Mouse (Mus musculus): ENCODE measurements around the gene Adamts13. TPM values are rescaled to one million over a fixed set of nuclear protein-coding genes. Genes with fewer than 3 reads are reported as not detected.

Gene Adamts13
- polyA plus RNA-seq, 1 experiment from 2014 or later, result 0.20 TPM

DNA sequence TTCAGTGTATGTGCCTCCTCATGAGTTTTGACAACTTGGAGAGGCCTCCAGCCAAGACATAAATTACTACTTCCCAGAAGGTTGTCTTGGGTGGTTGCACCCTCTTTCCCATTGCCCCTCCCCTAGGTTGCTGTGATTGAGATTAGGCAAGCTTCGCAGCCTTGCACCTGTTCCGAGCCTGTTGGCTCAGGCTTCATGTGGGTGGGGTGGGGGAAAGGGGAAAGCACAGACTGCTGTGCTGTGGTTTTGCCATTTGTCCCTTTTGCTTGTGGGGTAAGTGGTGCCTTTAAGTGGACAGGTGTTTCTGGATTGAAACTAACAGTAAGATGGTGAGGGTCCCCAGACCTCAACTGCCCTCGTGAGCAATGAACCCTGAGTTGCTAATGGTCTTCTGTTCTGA lies 62.8 kb downstream of the Adamts13 start:
- no peak overlapping the region for H3K27ac ChIP-seq (ENCODE audit: low read depth, low read length)
- TF ChIP-seq CTCF (IDR thresholded peaks at IDR 0.05; ENCODE audit: low read depth), result no peak
- no peaks in the 10 kb centered on the region for H3K27me3 ChIP-seq (replicated peaks; ENCODE audit: control insufficient read depth, insufficient read depth, low read length)
- no peak overlapping the region for H3K9ac ChIP-seq (ENCODE audit: low read depth, low read length)
- 42% methylated on average over 3 of the region's 3 CpGs for WGBS
- H3K4me1 ChIP-seq (replicated peaks; ENCODE audit: control insufficient read depth, insufficient read depth, low read length), result no peaks in the 10 kb centered on the region
- H3K36me3 ChIP-seq (ENCODE audit: control insufficient read depth, insufficient read depth), result no peaks in the 10 kb centered on the region
- no peak for ATAC-seq
- no peak overlapping the region for H3K4me2 ChIP-seq (replicated peaks; ENCODE audit: low read depth)
- H3K9me3 ChIP-seq (ENCODE audit: control insufficient read depth), result no peaks in the 10 kb centered on the region
- H3K4me3 ChIP-seq (ENCODE audit: low read depth, low read length), result no peak overlapping the region

DNA sequence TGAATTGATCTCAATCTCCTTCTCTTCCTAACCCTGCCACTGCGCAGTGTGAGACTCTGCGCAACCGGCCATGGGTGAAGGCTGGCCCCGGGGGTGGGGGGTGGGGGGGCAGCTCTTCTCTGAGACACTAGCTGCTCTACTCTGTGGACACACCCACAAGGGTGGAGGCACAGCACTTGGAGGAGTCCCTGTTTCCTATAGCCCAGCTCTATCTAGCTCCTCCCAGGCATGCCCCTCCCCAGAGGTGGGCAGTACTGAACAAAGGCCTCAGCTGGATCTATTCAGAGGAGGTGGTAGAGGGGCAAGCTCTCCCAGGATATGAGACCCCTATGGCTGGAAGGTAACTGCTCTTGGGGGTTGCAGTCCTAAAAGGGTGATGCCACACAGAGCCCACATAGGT lies 63.8 kb downstream of the Adamts13 start:
- WGBS, result 63% methylated on average over 4 of the region's 4 CpGs
- TF ChIP-seq CTCF (IDR thresholded peaks at IDR 0.05; ENCODE audit: low read depth), result no peak
- H3K27me3 ChIP-seq (replicated peaks; ENCODE audit: control insufficient read depth, insufficient read depth, low read length), result no peaks in the 10 kb centered on the region
- no peak for ATAC-seq
- no peak overlapping the region for H3K27ac ChIP-seq (ENCODE audit: low read depth, low read length)
- H3K4me2 ChIP-seq (replicated peaks; ENCODE audit: low read depth), result no peak overlapping the region
- H3K9ac ChIP-seq (ENCODE audit: low read depth, low read length), result no peak overlapping the region
- H3K9me3 ChIP-seq (ENCODE audit: control insufficient read depth), result no peaks in the 10 kb centered on the region
- no peaks in the 10 kb centered on the region for H3K36me3 ChIP-seq (ENCODE audit: control insufficient read depth, insufficient read depth)
- no peaks in the 10 kb centered on the region for H3K4me1 ChIP-seq (replicated peaks; ENCODE audit: control insufficient read depth, insufficient read depth, low read length)
- H3K4me3 ChIP-seq (ENCODE audit: low read depth, low read length), result no peak overlapping the region

DNA sequence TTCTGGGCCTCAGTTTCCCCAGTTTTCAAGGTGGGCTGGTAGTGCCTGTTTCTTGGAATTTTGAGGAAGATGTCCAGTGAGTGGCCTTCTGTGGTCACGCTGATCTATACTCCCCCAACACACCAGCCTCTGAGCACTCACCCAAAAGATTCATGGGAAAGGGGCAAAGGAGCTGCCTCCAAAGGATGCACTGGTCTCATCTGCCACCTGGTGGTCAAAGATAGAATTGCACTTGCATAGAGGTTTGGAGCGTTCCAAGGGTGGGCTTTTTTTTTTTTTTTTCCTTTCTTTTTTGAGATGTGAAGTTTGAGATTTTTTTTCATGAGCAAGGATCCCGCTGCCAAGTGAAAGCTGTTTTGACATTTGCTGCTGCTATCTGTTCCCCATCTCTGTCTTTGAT lies 65.4 kb downstream of the Adamts13 start:
- no peak for ATAC-seq

DNA sequence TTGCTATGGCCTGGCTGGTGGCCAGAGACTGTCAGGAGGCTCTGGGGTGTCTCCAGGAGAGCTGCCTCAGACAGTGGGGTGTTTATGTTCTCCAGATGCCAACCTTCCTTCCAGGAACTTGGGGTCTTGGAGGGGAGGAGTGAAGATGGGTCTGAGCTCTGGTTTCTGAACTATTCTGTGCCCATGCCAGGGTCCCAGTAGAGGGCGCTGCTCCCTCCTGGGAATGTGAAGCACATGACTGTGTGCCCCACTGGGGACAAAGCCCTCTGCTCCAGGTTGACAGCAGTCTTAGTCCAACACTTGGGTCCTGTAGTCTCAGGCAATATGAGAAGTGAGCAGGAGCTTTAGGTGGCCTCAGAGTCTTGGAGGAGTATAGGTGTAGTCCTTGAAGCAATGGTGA lies 66.1 kb downstream of the Adamts13 start:
- Histone ChIP-seq H3K27me3 (replicated peaks; ENCODE audit: control insufficient read depth, insufficient read depth, low read length) (no peaks in the 10 kb centered on the region), H3K9ac (ENCODE audit: low read depth, low read length) (no peak overlapping the region), H3K36me3 (ENCODE audit: control insufficient read depth, insufficient read depth) (no peaks in the 10 kb centered on the region), H3K27ac (ENCODE audit: low read depth, low read length) (no peak overlapping the region), H3K9me3 (ENCODE audit: control insufficient read depth) (no peaks in the 10 kb centered on the region), H3K4me2 (replicated peaks; ENCODE audit: low read depth) (no peak overlapping the region), H3K4me1 (replicated peaks; ENCODE audit: control insufficient read depth, insufficient read depth, low read length) (no peaks in the 10 kb centered on the region), H3K4me3 (ENCODE audit: low read depth, low read length) (no peak overlapping the region)
- 0% methylated on average over 1 of the region's 1 CpGs for WGBS
- TF ChIP-seq CTCF (IDR thresholded peaks at IDR 0.05; ENCODE audit: low read depth), result peak; percentile 61
- no peak for ATAC-seq

More for the DNA sequence above, 65.4 kb downstream of the Adamts13 start:
- Histone ChIP-seq H3K9me3 (ENCODE audit: control insufficient read depth) (no peaks in the 10 kb centered on the region), H3K4me3 (ENCODE audit: low read depth, low read length) (no peak overlapping the region), H3K27ac (ENCODE audit: low read depth, low read length) (no peak overlapping the region), H3K9ac (ENCODE audit: low read depth, low read length) (no peak overlapping the region), H3K4me2 (replicated peaks; ENCODE audit: low read depth) (no peak overlapping the region), H3K4me1 (replicated peaks; ENCODE audit: control insufficient read depth, insufficient read depth, low read length) (no peaks in the 10 kb centered on the region), H3K27me3 (replicated peaks; ENCODE audit: control insufficient read depth, insufficient read depth, low read length) (no peaks in the 10 kb centered on the region), H3K36me3 (ENCODE audit: control insufficient read depth, insufficient read depth) (no peaks in the 10 kb centered on the region)
- WGBS, result 3% methylated on average over 3 of the region's 3 CpGs
- TF ChIP-seq CTCF (IDR thresholded peaks at IDR 0.05; ENCODE audit: low read depth), result peak; percentile 94

DNA sequence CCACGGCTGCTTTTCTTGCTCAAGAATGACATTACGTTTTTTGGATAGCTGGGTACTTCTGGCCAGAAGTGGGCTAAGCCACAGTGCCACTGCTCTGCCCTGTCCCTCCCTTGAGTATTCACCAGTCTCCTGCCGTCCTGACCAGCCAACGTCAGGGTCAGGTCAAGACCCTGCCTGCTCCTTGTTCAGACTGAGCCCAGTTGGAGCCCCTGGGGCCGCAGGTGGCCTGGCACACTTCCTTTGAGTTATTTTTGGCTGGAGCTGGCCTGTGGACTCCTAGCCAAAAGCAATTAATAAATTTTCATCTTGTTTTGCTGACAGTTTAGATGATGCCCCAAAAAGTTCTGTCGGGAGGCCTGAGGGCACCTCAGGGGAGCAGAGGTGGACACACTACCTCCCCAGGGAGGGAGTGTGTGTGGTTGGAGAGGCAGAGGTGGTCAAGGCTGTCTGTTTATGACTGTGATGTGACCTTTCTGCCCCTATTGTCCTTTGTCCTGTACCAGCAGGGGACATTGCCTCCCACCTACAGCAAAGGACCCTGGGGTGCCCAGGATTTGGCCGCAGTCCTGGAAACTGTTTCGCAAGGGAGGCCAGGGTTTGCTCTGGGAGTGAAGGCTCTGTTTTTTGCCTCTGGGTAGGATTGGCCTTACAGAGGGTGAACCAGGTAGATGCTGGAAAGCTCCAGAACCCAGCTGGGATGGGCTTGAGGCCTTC lies 69.1 kb downstream of the Adamts13 start:
- Histone ChIP-seq H3K4me2 (replicated peaks; ENCODE audit: low read depth) (no peak overlapping the region), H3K36me3 (ENCODE audit: control insufficient read depth, insufficient read depth) (no peaks in the 10 kb centered on the region), H3K27me3 (replicated peaks; ENCODE audit: control insufficient read depth, insufficient read depth, low read length) (no peaks in the 10 kb centered on the region), H3K27ac (ENCODE audit: low read depth, low read length) (no peak overlapping the region), H3K9ac (ENCODE audit: low read depth, low read length) (no peak overlapping the region), H3K4me3 (ENCODE audit: low read depth, low read length) (no peak overlapping the region), H3K4me1 (replicated peaks; ENCODE audit: control insufficient read depth, insufficient read depth, low read length) (no peaks in the 10 kb centered on the region), H3K9me3 (ENCODE audit: control insufficient read depth) (no peaks in the 10 kb centered on the region)
- 66% methylated on average over 8 of the region's 8 CpGs for whole genome bisulfite sequencing
- TF ChIP-seq CTCF (IDR thresholded peaks at IDR 0.05; ENCODE audit: low read depth), result no peak
- ATAC-seq, result no peak

DNA sequence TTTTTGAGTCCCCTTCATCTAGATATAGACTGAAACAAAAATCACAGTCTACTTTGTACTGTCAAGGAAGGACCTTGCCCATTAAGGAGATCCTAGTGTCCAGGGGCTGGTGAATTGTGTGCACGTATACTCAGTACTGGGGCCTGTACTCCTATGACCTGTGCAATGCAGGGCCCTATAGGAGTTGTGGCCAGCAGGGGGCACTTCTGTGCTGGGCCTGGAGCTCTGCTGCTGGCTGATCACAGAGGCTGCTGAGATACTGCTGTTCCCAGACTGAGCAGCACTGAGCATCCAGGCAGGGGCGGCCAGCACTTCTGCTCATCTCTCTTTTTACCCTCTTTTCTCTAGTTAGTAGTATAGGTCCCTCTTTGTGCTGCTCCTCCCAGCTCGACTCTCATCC lies 70.2 kb downstream of the Adamts13 start:
- WGBS, result 14% methylated on average over 3 of the region's 3 CpGs
- H3K27me3 ChIP-seq (replicated peaks; ENCODE audit: control insufficient read depth, insufficient read depth, low read length), result no peaks in the 10 kb centered on the region

More for the DNA sequence above, 70.2 kb downstream of the Adamts13 start:
- ATAC-seq, result peak; percentile 44; the same call in 1 of the 2 replicates
- H3K9me3 ChIP-seq (ENCODE audit: control insufficient read depth), result no peaks in the 10 kb centered on the region
- TF ChIP-seq CTCF (IDR thresholded peaks at IDR 0.05; ENCODE audit: low read depth), result peak; percentile 92
- H3K36me3 ChIP-seq (ENCODE audit: control insufficient read depth, insufficient read depth), result no peaks in the 10 kb centered on the region
- H3K27ac ChIP-seq (ENCODE audit: low read depth, low read length), result no peak overlapping the region
- no peak overlapping the region for H3K4me3 ChIP-seq (ENCODE audit: low read depth, low read length)
- no peak overlapping the region for H3K9ac ChIP-seq (ENCODE audit: low read depth, low read length)
- no peaks in the 10 kb centered on the region for H3K4me1 ChIP-seq (replicated peaks; ENCODE audit: control insufficient read depth, insufficient read depth, low read length)
- H3K4me2 ChIP-seq (replicated peaks; ENCODE audit: low read depth), result no peak overlapping the region

Data from intestine, postnatal 0 days (tissue).